Mouse (Mus musculus) ovary, postnatal 14 days (tissue): ENCODE data around the gene Kif17.

Source experiments
- DNase-seq: peaks from one replicate; pipeline ENCODE4 v3.0.0; 2022; ENCODE audit warnings: low spot score

Gene Kif17

DNA sequence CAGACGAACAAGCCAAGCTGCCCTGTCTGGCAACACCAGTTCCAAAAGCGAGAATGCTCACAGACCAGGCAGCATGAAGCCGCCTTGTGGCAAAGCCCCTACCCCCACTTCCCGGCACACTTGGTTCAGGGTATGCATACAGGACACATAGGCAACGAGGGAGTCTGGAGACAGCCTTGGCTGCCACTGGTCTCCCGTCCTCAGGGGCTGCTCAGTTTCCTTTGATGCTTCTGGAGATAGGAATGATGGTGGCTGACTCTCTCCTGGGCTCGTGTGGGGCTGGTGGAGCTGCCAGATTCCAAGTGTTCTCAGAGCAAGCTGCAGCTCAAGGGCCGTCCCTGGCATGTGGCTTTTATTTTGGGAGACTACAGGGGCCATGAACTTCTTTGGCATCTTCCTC, 91.2 kb downstream of the Kif17 start:
- no peak for DNase-seq

DNA sequence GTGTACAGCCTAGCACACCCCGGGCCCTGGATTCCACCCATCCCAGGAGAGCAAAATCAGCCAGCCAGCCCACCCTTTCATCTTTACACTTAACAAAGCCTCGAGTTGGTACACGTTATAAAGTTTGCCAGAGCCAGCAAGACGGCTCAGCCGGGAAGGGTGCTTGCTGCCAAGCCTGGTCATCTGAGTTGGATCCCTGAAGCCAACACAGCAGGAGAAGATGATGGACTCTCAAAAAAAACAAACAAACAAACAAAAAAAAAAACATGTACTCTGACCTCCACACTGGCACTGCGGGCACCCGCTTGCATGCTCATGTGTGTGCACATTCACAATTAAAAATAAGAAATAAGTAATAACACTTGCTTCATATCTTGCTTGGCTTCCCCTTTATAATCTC, 91.8 kb downstream of the Kif17 start:
- DNase-seq: no peak

DNA sequence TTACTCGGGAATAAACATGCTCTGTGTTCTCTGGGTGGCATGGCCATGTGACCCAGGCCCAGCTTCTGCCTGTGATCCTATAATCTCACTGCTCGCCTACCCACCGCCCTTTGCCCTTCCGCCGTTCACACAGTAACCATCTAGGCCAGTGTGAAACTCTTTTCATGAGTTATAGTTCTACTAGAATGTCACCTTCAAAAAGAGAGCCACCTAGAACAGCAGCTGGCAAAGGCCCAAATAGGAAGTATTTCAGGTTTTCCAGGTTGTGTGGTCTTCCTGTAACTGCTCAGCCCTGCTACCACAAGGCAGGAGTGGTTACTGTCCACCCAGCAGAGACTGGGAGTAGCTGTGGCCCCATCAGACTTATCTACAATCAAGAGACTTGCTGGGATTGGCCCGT, 92.5 kb downstream of the Kif17 start:
- no peak for DNase-seq

DNA sequence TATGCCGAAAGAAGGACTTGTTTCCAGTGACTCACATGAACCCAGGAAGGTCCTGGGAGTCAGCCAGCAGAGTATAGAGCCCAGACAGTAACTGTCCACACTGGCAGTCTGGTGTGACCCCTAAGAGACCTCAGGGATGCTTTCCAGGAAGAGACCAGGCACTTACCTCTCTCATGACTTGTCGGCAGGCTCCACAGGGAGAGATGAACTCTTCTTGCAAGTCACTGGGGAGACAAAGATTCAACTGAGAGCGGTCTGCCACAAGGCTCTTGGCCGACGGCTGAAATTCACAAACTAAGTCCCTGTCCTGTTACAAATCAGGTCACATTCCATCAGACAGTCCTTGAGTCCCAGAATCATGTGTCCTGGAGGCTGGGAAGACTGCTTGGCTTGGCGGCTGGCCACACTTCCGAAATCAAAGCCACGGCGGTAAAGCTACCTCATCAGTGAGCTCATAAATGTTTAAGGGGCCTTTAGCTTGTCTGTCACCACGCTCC, 93.2 kb downstream of the Kif17 start:
- DNase-seq: no peak

DNA sequence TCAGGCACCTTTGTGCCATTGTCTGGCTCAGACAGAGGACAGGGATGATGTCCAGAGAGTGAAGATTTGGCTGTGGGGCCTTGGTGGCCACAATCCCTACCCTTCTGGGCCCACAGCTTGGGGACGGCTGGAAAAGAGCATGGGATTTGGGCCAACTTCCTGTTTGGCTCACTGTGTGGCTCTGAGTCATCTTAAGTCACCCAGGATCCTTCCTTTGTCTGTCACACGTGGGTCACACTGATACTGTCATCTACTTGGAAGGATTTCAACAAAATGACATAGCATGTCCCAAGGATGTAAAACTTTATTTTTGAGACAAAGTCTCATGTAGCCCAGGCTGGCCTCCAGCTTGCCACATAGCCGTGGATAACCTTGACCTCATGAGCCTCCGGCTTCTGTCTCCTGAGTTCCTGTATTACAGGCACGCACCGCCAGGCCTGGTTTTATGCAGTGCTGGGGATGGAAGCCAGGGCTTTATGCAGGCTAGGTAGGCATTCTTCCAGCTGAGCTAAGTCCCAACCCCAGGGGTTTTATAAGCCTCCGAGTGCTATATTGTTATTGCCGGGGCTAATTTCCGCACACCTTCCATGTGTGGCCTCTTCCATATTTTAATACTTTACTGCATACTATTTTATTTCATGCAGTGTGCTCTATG, 94.8 kb downstream of the Kif17 start:
- no peak for DNase-seq

DNA sequence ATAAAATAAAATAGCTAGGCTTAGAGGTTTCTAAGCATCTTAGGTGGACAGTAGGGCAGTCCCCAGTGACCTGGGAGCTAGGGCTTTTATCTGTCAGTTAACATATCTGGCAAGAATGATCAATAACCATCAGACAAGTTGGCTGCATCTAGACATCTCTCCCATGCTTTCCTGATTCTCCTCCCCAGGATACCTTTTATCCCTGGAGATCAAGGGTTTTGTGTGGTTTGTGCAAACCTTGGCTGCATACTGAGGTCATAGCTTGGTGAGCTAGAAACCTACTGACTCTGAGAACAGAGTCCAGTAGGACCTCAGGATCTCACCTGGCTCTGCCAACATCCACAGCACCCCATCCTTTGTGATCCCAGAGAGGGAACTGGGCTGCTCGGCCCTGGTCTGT, 97.0 kb downstream of the Kif17 start:
- no peak for DNase-seq

DNA sequence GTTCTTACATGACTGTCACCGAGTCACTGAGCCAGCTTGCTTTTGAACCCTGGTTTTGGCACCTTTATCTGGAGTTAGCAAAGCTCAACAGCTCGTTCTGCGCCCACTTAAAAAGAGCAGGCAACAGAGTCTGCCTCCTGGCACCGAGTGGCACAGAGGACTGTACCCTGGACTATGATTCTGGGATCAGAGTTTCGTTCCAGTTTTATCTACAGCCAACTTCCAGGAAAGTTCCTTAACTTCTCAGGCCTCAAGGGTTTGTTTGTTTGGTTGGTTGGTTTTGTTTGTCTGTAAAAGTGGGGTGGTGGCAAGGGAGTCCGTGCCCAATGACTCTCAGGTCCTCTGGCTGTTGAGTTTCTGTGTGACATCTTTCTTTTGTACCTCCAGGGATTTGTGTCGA, 98.5 kb downstream of the Kif17 start:
- DNase-seq: no peak
